Mouse (Mus musculus): Measurements from ENCODE around the gene Pdk1. TPM values are rescaled to one million over a fixed set of nuclear protein-coding genes. Genes with fewer than 3 reads are reported as not detected.

The Pdk1 gene
- polyA plus RNA-seq (2014; fragmentation: Illumina TruSeq; extraction: RNeasy Lipid Tissue Mini Kit (QIAGEN cat#74804); ENCODE audit: low replicate concordance): 48.6 TPM

DNA sequence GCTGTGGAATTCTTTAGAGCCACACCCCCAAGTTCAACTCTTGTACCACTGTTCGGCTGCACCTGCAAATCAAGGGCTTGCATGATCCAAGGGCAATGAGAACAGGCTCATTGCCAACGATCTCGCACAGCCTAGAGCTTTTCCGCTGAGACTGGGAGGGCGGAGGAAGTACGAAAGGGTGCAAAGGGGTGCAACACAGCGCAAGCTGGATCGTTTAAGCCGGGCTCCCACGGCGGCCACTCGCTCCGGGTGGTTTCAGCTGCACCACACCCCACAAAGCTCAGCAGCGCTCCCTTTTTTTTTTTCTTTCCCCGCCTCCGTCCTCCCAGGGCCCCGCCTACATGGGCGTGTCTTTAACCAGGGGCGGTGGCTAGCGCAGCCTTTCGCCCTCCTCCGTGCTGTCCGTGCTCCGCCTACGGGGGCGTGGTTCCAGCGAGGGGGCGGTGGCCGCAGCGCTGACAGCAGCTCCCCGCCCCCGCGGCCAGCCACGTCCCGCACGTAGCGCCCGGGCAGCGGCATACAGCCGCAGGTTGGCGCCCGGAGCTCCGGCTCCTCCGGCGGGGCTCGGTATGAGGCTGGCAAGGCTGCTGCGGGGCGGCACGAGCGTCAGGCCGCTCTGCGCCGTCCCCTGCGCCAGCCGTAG is at the start of gene Pdk1:
TSS of gene Pdk1 (plus strand) at position 424 of the 643 bp plus-strand sequence.

Other genes starting within 250 kb of the Pdk1 start
- 195 TPM for gene Itga6, start 127.6 kb upstream of the Pdk1 start, polyA plus RNA-seq (2014; fragmentation: Illumina TruSeq; extraction: RNeasy Lipid Tissue Mini Kit (QIAGEN cat#74804); ENCODE audit: low replicate concordance)
- 2.9 TPM for gene Rapgef4, start 108.0 kb downstream of the Pdk1 start, polyA plus RNA-seq (2014; fragmentation: Illumina TruSeq; extraction: RNeasy Lipid Tissue Mini Kit (QIAGEN cat#74804); ENCODE audit: low replicate concordance)

Measured in small intestine, adult 10 weeks (tissue).